Mouse (Mus musculus): ENCODE results near the gene Sergef. TPM values are rescaled to one million over a fixed set of nuclear protein-coding genes. Genes with fewer than 3 reads are reported as not detected.

Sergef gene
- polyA plus RNA-seq, 1 experiment from 2014 or later: 32.6 TPM

- Histone ChIP-seq H3K36me3 (ENCODE audit: control insufficient read depth, insufficient read depth) (no peaks in the 10 kb centered on the region), H3K9ac (replicated peaks; ENCODE audit: low read depth, low read length) (no peak overlapping the region), H3K4me1 (replicated peaks; ENCODE audit: control insufficient read depth, insufficient read depth, low read length) (0 out of 2 replicates have a peak, but pooled peaks cover 4% of the 10 kb centered on the region), H3K4me3 (replicated peaks; ENCODE audit: low read length) (no peak overlapping the region), H3K27ac (ENCODE audit: low read length) (no peak overlapping the region), H3K9me3 (ENCODE audit: control insufficient read depth, low read length) (no peaks in the 10 kb centered on the region), H3K27me3 (replicated peaks; ENCODE audit: control insufficient read depth, insufficient read depth, low read length) (no peaks in the 10 kb centered on the region), H3K4me2 (ENCODE audit: low read length) (no peak overlapping the region)
- WGBS: 94% methylated on average over 5 of the region's 5 CpGs
- peak; percentile 54 for ATAC-seq
Measured at GRCm38 (mm10) chr7:46529259-46529658, 110.3 kb downstream of the Sergef start.

- WGBS: 55% methylated on average over 6 of the region's 6 CpGs
- Histone ChIP-seq H3K4me3 (replicated peaks; ENCODE audit: low read length) (no peak overlapping the region), H3K9ac (replicated peaks; ENCODE audit: low read depth, low read length) (no peak overlapping the region), H3K4me2 (ENCODE audit: low read length) (no peak overlapping the region), H3K36me3 (ENCODE audit: control insufficient read depth, insufficient read depth) (no peaks in the 10 kb centered on the region), H3K27ac (ENCODE audit: low read length) (no peak overlapping the region), H3K4me1 (replicated peaks; ENCODE audit: control insufficient read depth, insufficient read depth, low read length) (0 out of 2 replicates have a peak, but pooled peaks cover 4% of the 10 kb centered on the region), H3K27me3 (replicated peaks; ENCODE audit: control insufficient read depth, insufficient read depth, low read length) (no peaks in the 10 kb centered on the region), H3K9me3 (ENCODE audit: control insufficient read depth, low read length) (no peaks in the 10 kb centered on the region)
- ATAC-seq: no peak
Measured at GRCm38 (mm10) chr7:46526665-46527154, 112.9 kb downstream of the Sergef start.

- H3K27ac ChIP-seq (ENCODE audit: low read length): no peak overlapping the region
- no peaks in the 10 kb centered on the region for H3K9me3 ChIP-seq (ENCODE audit: control insufficient read depth, low read length)
- WGBS: 89% methylated on average over 7 of the region's 7 CpGs
- H3K9ac ChIP-seq (replicated peaks; ENCODE audit: low read depth, low read length): no peak overlapping the region
- no peak overlapping the region for H3K4me3 ChIP-seq (replicated peaks; ENCODE audit: low read length)
- ATAC-seq: no peak
- 0 out of 2 replicates have a peak, but pooled peaks cover 8% of the 10 kb centered on the region for H3K4me1 ChIP-seq (replicated peaks; ENCODE audit: control insufficient read depth, insufficient read depth, low read length)
- H3K36me3 ChIP-seq (ENCODE audit: control insufficient read depth, insufficient read depth): no peaks in the 10 kb centered on the region
- H3K27me3 ChIP-seq (replicated peaks; ENCODE audit: control insufficient read depth, insufficient read depth, low read length): no peaks in the 10 kb centered on the region
- H3K4me2 ChIP-seq (ENCODE audit: low read length): no peak overlapping the region
Measured at GRCm38 (mm10) chr7:46523215-46523614, 116.4 kb downstream of the Sergef start.

- H3K9ac ChIP-seq (replicated peaks; ENCODE audit: low read depth, low read length): no peak overlapping the region
- H3K4me2 ChIP-seq (ENCODE audit: low read length): no peak overlapping the region
- no peaks in the 10 kb centered on the region for H3K27me3 ChIP-seq (replicated peaks; ENCODE audit: control insufficient read depth, insufficient read depth, low read length)
- no peak overlapping the region for H3K27ac ChIP-seq (ENCODE audit: low read length)
- no peaks in the 10 kb centered on the region for H3K36me3 ChIP-seq (ENCODE audit: control insufficient read depth, insufficient read depth)
- no peaks in the 10 kb centered on the region for H3K9me3 ChIP-seq (ENCODE audit: control insufficient read depth, low read length)
- H3K4me3 ChIP-seq (replicated peaks; ENCODE audit: low read length): no peak overlapping the region
- 0 out of 2 replicates have a peak, but pooled peaks cover 8% of the 10 kb centered on the region for H3K4me1 ChIP-seq (replicated peaks; ENCODE audit: control insufficient read depth, insufficient read depth, low read length)
- WGBS: 92% methylated on average over 17 of the region's 17 CpGs
- ATAC-seq: no peak
Measured at GRCm38 (mm10) chr7:46521794-46522193, 117.8 kb downstream of the Sergef start.

- Histone ChIP-seq H3K4me2 (ENCODE audit: low read length) (no peak overlapping the region), H3K4me3 (replicated peaks; ENCODE audit: low read length) (no peak overlapping the region), H3K27me3 (replicated peaks; ENCODE audit: control insufficient read depth, insufficient read depth, low read length) (no peaks in the 10 kb centered on the region), H3K9me3 (ENCODE audit: control insufficient read depth, low read length) (no peaks in the 10 kb centered on the region), H3K9ac (replicated peaks; ENCODE audit: low read depth, low read length) (no peak overlapping the region), H3K4me1 (replicated peaks; ENCODE audit: control insufficient read depth, insufficient read depth, low read length) (peaks cover 10% of the 10 kb centered on the region), H3K36me3 (ENCODE audit: control insufficient read depth, insufficient read depth) (no peaks in the 10 kb centered on the region), H3K27ac (ENCODE audit: low read length) (no peak overlapping the region)
- ATAC-seq: 0 out of 2 replicates have a peak, but pooled peaks have one; percentile 37
- 45% methylated on average over 11 of the region's 11 CpGs for WGBS
Measured at GRCm38 (mm10) chr7:46519148-46519547, 120.5 kb downstream of the Sergef start.

- no peaks in the 10 kb centered on the region for H3K36me3 ChIP-seq (ENCODE audit: control insufficient read depth, insufficient read depth)
- H3K9me3 ChIP-seq (ENCODE audit: control insufficient read depth, low read length): no peaks in the 10 kb centered on the region
- no peak overlapping the region for H3K9ac ChIP-seq (replicated peaks; ENCODE audit: low read depth, low read length)
- WGBS: 63% methylated on average over 5 of the region's 5 CpGs
- peaks cover 15% of the 10 kb centered on the region for H3K4me1 ChIP-seq (replicated peaks; ENCODE audit: control insufficient read depth, insufficient read depth, low read length)
- no peaks in the 10 kb centered on the region for H3K27me3 ChIP-seq (replicated peaks; ENCODE audit: control insufficient read depth, insufficient read depth, low read length)
- H3K27ac ChIP-seq (ENCODE audit: low read length): no peak overlapping the region
- H3K4me2 ChIP-seq (ENCODE audit: low read length): no peak overlapping the region
- H3K4me3 ChIP-seq (replicated peaks; ENCODE audit: low read length): no peak overlapping the region
- ATAC-seq: no peak
Measured at GRCm38 (mm10) chr7:46517158-46517557, 122.4 kb downstream of the Sergef start.

GRCm38 (mm10) chr7:46515960-46516359, 123.6 kb downstream of the Sergef start:
- H3K9ac ChIP-seq (replicated peaks; ENCODE audit: low read depth, low read length): no peak overlapping the region
- no peak overlapping the region for H3K27ac ChIP-seq (ENCODE audit: low read length)
- H3K4me3 ChIP-seq (replicated peaks; ENCODE audit: low read length): no peak overlapping the region
- H3K36me3 ChIP-seq (ENCODE audit: control insufficient read depth, insufficient read depth): no peaks in the 10 kb centered on the region
- H3K9me3 ChIP-seq (ENCODE audit: control insufficient read depth, low read length): no peaks in the 10 kb centered on the region
- peaks cover 17% of the 10 kb centered on the region for H3K4me1 ChIP-seq (replicated peaks; ENCODE audit: control insufficient read depth, insufficient read depth, low read length)
- 83% methylated on average over 5 of the region's 5 CpGs for WGBS
- ATAC-seq: no peak
- H3K4me2 ChIP-seq (ENCODE audit: low read length): no peak overlapping the region
- H3K27me3 ChIP-seq (replicated peaks; ENCODE audit: control insufficient read depth, insufficient read depth, low read length): no peaks in the 10 kb centered on the region

GRCm38 (mm10) chr7:46514981-46515380, 124.6 kb downstream of the Sergef start:
- WGBS: 91% methylated on average over 8 of the region's 8 CpGs
- no peaks in the 10 kb centered on the region for H3K36me3 ChIP-seq (ENCODE audit: control insufficient read depth, insufficient read depth)
- no peak for ATAC-seq
- no peaks in the 10 kb centered on the region for H3K27me3 ChIP-seq (replicated peaks; ENCODE audit: control insufficient read depth, insufficient read depth, low read length)
- H3K9me3 ChIP-seq (ENCODE audit: control insufficient read depth, low read length): no peaks in the 10 kb centered on the region
- H3K4me2 ChIP-seq (ENCODE audit: low read length): no peak overlapping the region
- peaks cover 27% of the 10 kb centered on the region for H3K4me1 ChIP-seq (replicated peaks; ENCODE audit: control insufficient read depth, insufficient read depth, low read length)
- no peak overlapping the region for H3K27ac ChIP-seq (ENCODE audit: low read length)
- no peak overlapping the region for H3K9ac ChIP-seq (replicated peaks; ENCODE audit: low read depth, low read length)
- no peak overlapping the region for H3K4me3 ChIP-seq (replicated peaks; ENCODE audit: low read length)

GRCm38 (mm10) chr7:46513562-46513961, 126.0 kb downstream of the Sergef start:
- Histone ChIP-seq H3K27ac (ENCODE audit: low read length) (no peak overlapping the region), H3K4me2 (ENCODE audit: low read length) (no peak overlapping the region), H3K9me3 (ENCODE audit: control insufficient read depth, low read length) (no peaks in the 10 kb centered on the region), H3K4me1 (replicated peaks; ENCODE audit: control insufficient read depth, insufficient read depth, low read length) (peaks cover 33% of the 10 kb centered on the region), H3K36me3 (ENCODE audit: control insufficient read depth, insufficient read depth) (no peaks in the 10 kb centered on the region), H3K27me3 (replicated peaks; ENCODE audit: control insufficient read depth, insufficient read depth, low read length) (no peaks in the 10 kb centered on the region), H3K4me3 (replicated peaks; ENCODE audit: low read length) (no peak overlapping the region), H3K9ac (replicated peaks; ENCODE audit: low read depth, low read length) (no peak overlapping the region)
- no peak for ATAC-seq
- 62% methylated on average over 8 of the region's 8 CpGs for WGBS

- no peaks in the 10 kb centered on the region for H3K9me3 ChIP-seq (ENCODE audit: control insufficient read depth, low read length)
- H3K4me3 ChIP-seq (replicated peaks; ENCODE audit: low read length): no peak overlapping the region
- ATAC-seq: no peak
- no peak overlapping the region for H3K4me2 ChIP-seq (ENCODE audit: low read length)
- no peaks in the 10 kb centered on the region for H3K27me3 ChIP-seq (replicated peaks; ENCODE audit: control insufficient read depth, insufficient read depth, low read length)
- WGBS: 81% methylated on average over 5 of the region's 5 CpGs
- H3K4me1 ChIP-seq (replicated peaks; ENCODE audit: control insufficient read depth, insufficient read depth, low read length): peaks cover 34% of the 10 kb centered on the region
- no peaks in the 10 kb centered on the region for H3K36me3 ChIP-seq (ENCODE audit: control insufficient read depth, insufficient read depth)
- no peak overlapping the region for H3K9ac ChIP-seq (replicated peaks; ENCODE audit: low read depth, low read length)
- no peak overlapping the region for H3K27ac ChIP-seq (ENCODE audit: low read length)
Measured at GRCm38 (mm10) chr7:46512792-46513191, 126.8 kb downstream of the Sergef start.
